Mouse (Mus musculus) embryonic fibroblast, embryonic 13.5 days (primary cell): ENCODE data around the gene Hmgcll1.

Experiments used
- CTCF ChIP-seq: IDR thresholded peaks from 2 replicates; pipeline ENCODE4 v1.5.1; 2011; ENCODE audit warnings: mild to moderate bottlenecking, control low read depth, low read length, moderate library complexity, borderline replicate concordance; ENCODE audit not compliant: insufficient read depth
- POLR2A ChIP-seq: IDR thresholded peaks from 2 replicates; pipeline ENCODE4 v1.6.1; 2011; ENCODE audit warnings: low read depth, mild to moderate bottlenecking, control low read depth, low read length, moderate library complexity

GRCm38 (mm10) chr9:76104846-76105245, 90.2 kb downstream of the Hmgcll1 start:
- TF ChIP-seq POLR2A (no peak), CTCF (no peak)
